Mouse (Mus musculus): Measurements from ENCODE around the gene Prr14l. TPM values are rescaled to one million over a fixed set of nuclear protein-coding genes. Genes with fewer than 3 reads are reported as not detected.
"Not testable (repeated sequence)": the region's sequence is repeated elsewhere in the genome, so short reads cannot be mapped to it uniquely, and the experiment has no call there.

Gene Prr14l
- total and polyA plus RNA-seq, 2 experiments from 2014 or later, result 8.4 to 20.2 TPM

- H3K27me3 ChIP-seq (ENCODE audit: insufficient read depth, low read length), result no peaks in the 10 kb centered on the region
- H3K4me3 ChIP-seq (ENCODE audit: low read depth, low read length), result no peak overlapping the region
- peaks cover 44% of the 10 kb centered on the region for H3K36me3 ChIP-seq (ENCODE audit: insufficient read depth)
- no peak for DNase-seq
- WGBS, result 97% methylated on average over 4 of the region's 4 CpGs
- no peaks in the 10 kb centered on the region for H3K9me3 ChIP-seq (ENCODE audit: low read length)
- no peak for ATAC-seq
- no peak for TF ChIP-seq CTCF (IDR thresholded peaks at IDR 0.05; ENCODE audit: low read depth)
- H3K4me2 ChIP-seq (ENCODE audit: low read depth), result no peak overlapping the region
- H3K9ac ChIP-seq, result no peak overlapping the region
- no peaks in the 10 kb centered on the region for H3K4me1 ChIP-seq (ENCODE audit: insufficient read depth)
- H3K27ac ChIP-seq (ENCODE audit: low read depth, low read length), result no peak overlapping the region
These were observed 38.7 kb downstream of the Prr14l start for GRCm38 (mm10) chr5:32815396-32815795.

- H3K9me3 ChIP-seq (ENCODE audit: low read length); H3K36me3 ChIP-seq (ENCODE audit: insufficient read depth); H3K9ac ChIP-seq; H3K27me3 ChIP-seq (ENCODE audit: insufficient read depth, low read length); H3K4me1 ChIP-seq (ENCODE audit: insufficient read depth); H3K4me3 ChIP-seq (ENCODE audit: low read depth, low read length); H3K4me2 ChIP-seq (ENCODE audit: low read depth); DNase-seq; ATAC-seq: not testable (repeated sequence)
- H3K27ac ChIP-seq (ENCODE audit: low read depth, low read length), result peak overlapping the region; percentile 69; the same call in 1 of the 2 replicates
- 81% methylated on average over 1 of the region's 1 CpGs for WGBS
These were observed 67.6 kb downstream of the Prr14l start for GRCm38 (mm10) chr5:32786454-32786853.

GRCm38 (mm10) chr5:32785313-32785915 lies 68.6 kb downstream of the Prr14l start, which contains the start of gene Pisd:
Pisd (minus strand) TSS chr5:32785646.
- no peaks in the 10 kb centered on the region for H3K27me3 ChIP-seq (ENCODE audit: insufficient read depth, low read length)
- peak within 1 kb of the TSS; percentile 56 for H3K9ac ChIP-seq
- no peaks in the 10 kb centered on the region for H3K9me3 ChIP-seq (ENCODE audit: low read length)
- WGBS, result under 1% methylated on average over 52 of the region's 52 CpGs
- peak; percentile 100 for ATAC-seq
- peaks cover 3% of the 10 kb centered on the region; the same call in 1 of the 2 replicates for H3K36me3 ChIP-seq (ENCODE audit: insufficient read depth)
- H3K27ac ChIP-seq (ENCODE audit: low read depth, low read length), result peak within 1 kb of the TSS; percentile 69
- H3K4me1 ChIP-seq (ENCODE audit: insufficient read depth), result no peaks in the 10 kb centered on the region
- DNase-seq, result peak; percentile 97
- TF ChIP-seq CTCF (IDR thresholded peaks at IDR 0.05; ENCODE audit: low read depth), result peak; percentile 67
- peak within 1 kb of the TSS; percentile 66 for H3K4me2 ChIP-seq (ENCODE audit: low read depth)
- peak within 1 kb of the TSS; percentile 61 for H3K4me3 ChIP-seq (ENCODE audit: low read depth, low read length)

- H3K27ac ChIP-seq (ENCODE audit: low read depth, low read length), result 0 out of 2 replicates have a peak overlapping the region, but pooled peaks have one; percentile 16
These were observed 69.3 kb downstream of the Prr14l start for GRCm38 (mm10) chr5:32784726-32785125.

GRCm38 (mm10) chr5:32781596-32781995 lies 72.5 kb downstream of the Prr14l start:
- ATAC-seq (no peak), DNase-seq (no peak)
- no peaks in the 10 kb centered on the region for H3K9me3 ChIP-seq (ENCODE audit: low read length)
- 98% methylated on average over 5 of the region's 5 CpGs for WGBS
- H3K27ac ChIP-seq (ENCODE audit: low read depth, low read length), result no peak overlapping the region
- H3K4me2 ChIP-seq (ENCODE audit: low read depth), result no peak overlapping the region
- no peaks in the 10 kb centered on the region for H3K27me3 ChIP-seq (ENCODE audit: insufficient read depth, low read length)
- no peak overlapping the region for H3K9ac ChIP-seq
- H3K4me1 ChIP-seq (ENCODE audit: insufficient read depth), result no peaks in the 10 kb centered on the region
- H3K36me3 ChIP-seq (ENCODE audit: insufficient read depth), result peaks cover 3% of the 10 kb centered on the region; the same call in 1 of the 2 replicates
- TF ChIP-seq CTCF (IDR thresholded peaks at IDR 0.05; ENCODE audit: low read depth), result no peak
- no peak overlapping the region for H3K4me3 ChIP-seq (ENCODE audit: low read depth, low read length)

More at GRCm38 (mm10) chr5:32784726-32785125, 69.3 kb downstream of the Prr14l start:
- Histone ChIP-seq H3K4me3 (ENCODE audit: low read depth, low read length) (peak overlapping the region; percentile 61), H3K4me1 (ENCODE audit: insufficient read depth) (no peaks in the 10 kb centered on the region), H3K27me3 (ENCODE audit: insufficient read depth, low read length) (no peaks in the 10 kb centered on the region), H3K4me2 (ENCODE audit: low read depth) (peak overlapping the region; percentile 66), H3K9me3 (ENCODE audit: low read length) (no peaks in the 10 kb centered on the region), H3K9ac (peak overlapping the region; percentile 56), H3K36me3 (ENCODE audit: insufficient read depth) (peaks cover 3% of the 10 kb centered on the region; the same call in 1 of the 2 replicates)
- WGBS, result 21% methylated on average over 5 of the region's 5 CpGs
- TF ChIP-seq CTCF (IDR thresholded peaks at IDR 0.05; ENCODE audit: low read depth), result no peak
- ATAC-seq, result no peak
- no peak for DNase-seq

- no peak for ATAC-seq
- Histone ChIP-seq H3K9ac (no peak overlapping the region), H3K4me2 (ENCODE audit: low read depth) (no peak overlapping the region), H3K27me3 (ENCODE audit: insufficient read depth, low read length) (no peaks in the 10 kb centered on the region), H3K4me1 (ENCODE audit: insufficient read depth) (no peaks in the 10 kb centered on the region), H3K36me3 (ENCODE audit: insufficient read depth) (peaks cover 13% of the 10 kb centered on the region), H3K4me3 (ENCODE audit: low read depth, low read length) (no peak overlapping the region), H3K9me3 (ENCODE audit: low read length) (no peaks in the 10 kb centered on the region), H3K27ac (ENCODE audit: low read depth, low read length) (no peak overlapping the region)
- DNase-seq, result no peak
- 92% methylated on average over 3 of the region's 3 CpGs for WGBS
- TF ChIP-seq CTCF (IDR thresholded peaks at IDR 0.05; ENCODE audit: low read depth), result no peak
These were observed 75.9 kb downstream of the Prr14l start for GRCm38 (mm10) chr5:32778168-32778567.

GRCm38 (mm10) chr5:32772361-32772760 lies 81.7 kb downstream of the Prr14l start:
- no peak for TF ChIP-seq CTCF (IDR thresholded peaks at IDR 0.05; ENCODE audit: low read depth)
- no peak for DNase-seq
- H3K4me3 ChIP-seq (ENCODE audit: low read depth, low read length), result no peak overlapping the region
- no peak for ATAC-seq
- H3K4me1 ChIP-seq (ENCODE audit: insufficient read depth), result no peaks in the 10 kb centered on the region
- no peak overlapping the region for H3K4me2 ChIP-seq (ENCODE audit: low read depth)
- no peak overlapping the region for H3K9ac ChIP-seq
- H3K27me3 ChIP-seq (ENCODE audit: insufficient read depth, low read length), result no peaks in the 10 kb centered on the region
- no peak overlapping the region for H3K27ac ChIP-seq (ENCODE audit: low read depth, low read length)
- 48% methylated on average over 2 of the region's 2 CpGs for WGBS
- H3K9me3 ChIP-seq (ENCODE audit: low read length), result no peaks in the 10 kb centered on the region
- H3K36me3 ChIP-seq (ENCODE audit: insufficient read depth), result peaks cover 28% of the 10 kb centered on the region
